Mouse (Mus musculus) kidney, postnatal 0 days (tissue): ENCODE measurements at regions not wholly inside any gene's neighbourhood (a gene's known extent, or its start where the extent isn't known, plus 50 kb on each side); places are given as distances from the start of the nearest gene placed in this dataset.

Source experiments
- ATAC-seq: fragments of 200-750 bp; cut with Nextera tagmentation; replicated peaks from 2 replicates; pipeline ENCODE4 v1.8.0; 2017; ENCODE audit warnings: low read depth, moderate number of reproducible peaks, moderate TSS enrichment, moderate library complexity; ENCODE audit not compliant: low FRiP score
- DNase-seq: peaks from one replicate; pipeline ENCODE4 v3.0.0-alpha.2; 2016; ENCODE audit warnings: low spot score
- H3K27ac ChIP-seq: fragments of 300-500 bp; sonication (generic); 2 replicates; pipeline ENCODE4 v1.5.1; 2014; ENCODE audit warnings: mild to moderate bottlenecking
- H3K27me3 ChIP-seq: fragments of 300-500 bp; sonication (generic); 2 replicates; pipeline ENCODE4 v1.6.1; 2014; ENCODE audit warnings: low read length, mixed read lengths; ENCODE audit not compliant: insufficient read depth
- H3K36me3 ChIP-seq: fragments of 300-500 bp; sonication (generic); 2 replicates; pipeline ENCODE4 v1.6.1; 2014; ENCODE audit warnings: low read length, mixed read lengths; ENCODE audit not compliant: insufficient read depth
- H3K4me1 ChIP-seq: fragments of 300-500 bp; sonication (generic); replicated peaks from 2 replicates; pipeline ENCODE4 v1.6.1; 2014; ENCODE audit warnings: antibody characterized with exemption, low read length, mixed read lengths; ENCODE audit not compliant: insufficient read depth
- H3K4me2 ChIP-seq: fragments of 300-500 bp; sonication (generic); 2 replicates; pipeline ENCODE4 v1.6.1; 2014; ENCODE audit warnings: mild to moderate bottlenecking, low read length, moderate library complexity, mixed read lengths
- H3K4me3 ChIP-seq: fragments of 300-500 bp; sonication (generic); replicated peaks from 2 replicates; pipeline ENCODE4 v1.5.1; 2014; ENCODE audit warnings: low read depth, low read length
- H3K9ac ChIP-seq: fragments of 300-500 bp; sonication (generic); 2 replicates; pipeline ENCODE4 v1.6.1; 2014; ENCODE audit warnings: low read depth, low read length
- H3K9me3 ChIP-seq: fragments of 300-500 bp; sonication (generic); replicated peaks from 2 replicates; pipeline ENCODE4 v1.6.1; 2016; ENCODE audit warnings: low read length, inconsistent platforms, mixed read lengths
- CTCF ChIP-seq: IDR thresholded peaks from 2 replicates; pipeline ENCODE4 v1.5.1; 2016; ENCODE audit warnings: antibody characterized with exemption, low read depth, mild to moderate bottlenecking, moderate library complexity
- WGBS: fragments of 180-500 bp; shearing (Covaris S2); extraction: QIAGEN DNeasy Blood & Tissue Kit; methylation state at CpG from one replicate; pipeline ENCODE4 v1.1.7; 2014; 5-methylcytosine and 5-hydroxymethylcytosine counted together

DNA sequence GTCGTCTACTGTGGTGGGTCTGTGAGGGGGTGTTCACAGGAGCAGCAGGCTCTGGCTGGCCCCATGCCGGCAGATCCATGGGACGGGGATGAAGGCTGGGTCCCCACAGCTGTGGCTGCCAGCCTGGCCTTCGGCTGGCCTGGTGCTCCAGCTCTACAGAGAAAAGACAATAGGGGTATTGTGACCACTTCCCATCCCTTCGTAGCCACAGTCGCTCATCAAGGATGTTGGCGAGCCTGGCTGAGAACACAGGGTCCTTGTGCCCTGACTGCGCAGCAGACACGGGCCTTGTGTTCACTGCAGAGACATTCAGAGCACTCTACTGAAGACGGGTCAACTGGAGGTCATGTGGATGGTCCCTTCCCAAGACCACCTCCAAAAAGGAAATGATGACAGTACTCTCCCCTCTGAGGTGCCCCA, 102.4 kb upstream of the 1700021F07Rik start:
- H3K4me2 ChIP-seq = no peak overlapping the region
- no peak overlapping the region for H3K27ac ChIP-seq
- TF ChIP-seq CTCF = no peak
- ATAC-seq = no peak
- no peaks in the 10 kb centered on the region for H3K36me3 ChIP-seq
- DNase-seq = no peak
- H3K9ac ChIP-seq = no peak overlapping the region
- no peak overlapping the region for H3K4me3 ChIP-seq
- H3K4me1 ChIP-seq = no peaks in the 10 kb centered on the region
- H3K9me3 ChIP-seq = no peaks in the 10 kb centered on the region
- 75% methylated on average over 10 of the region's 10 CpGs for WGBS
- H3K27me3 ChIP-seq = no peaks in the 10 kb centered on the region

DNA sequence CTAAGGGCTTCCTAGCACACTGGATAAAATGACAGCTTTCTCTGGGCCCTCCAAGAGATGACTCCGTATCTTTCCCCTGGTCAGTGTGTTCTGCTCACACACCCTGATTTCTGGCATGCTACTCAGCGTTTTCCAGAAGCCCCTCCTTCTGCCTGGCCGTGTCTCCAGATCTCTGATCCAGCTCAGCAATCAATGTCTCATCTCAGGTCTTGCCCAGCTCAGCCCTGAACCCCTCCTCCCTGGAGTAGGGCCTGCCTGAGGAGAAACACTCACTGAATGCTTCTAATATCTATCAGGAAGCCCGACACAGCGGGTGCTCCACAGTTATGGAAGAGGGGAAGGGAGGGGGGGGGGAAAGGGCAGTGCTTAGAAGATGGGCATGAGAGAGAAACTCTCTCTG, 101.9 kb upstream of the 1700021F07Rik start:
- TF ChIP-seq CTCF = no peak
- H3K27me3 ChIP-seq = no peaks in the 10 kb centered on the region
- H3K4me1 ChIP-seq = no peaks in the 10 kb centered on the region
- no peak overlapping the region for H3K9ac ChIP-seq
- no peaks in the 10 kb centered on the region for H3K9me3 ChIP-seq
- H3K4me3 ChIP-seq = no peak overlapping the region
- no peak overlapping the region for H3K27ac ChIP-seq
- DNase-seq (no peak), ATAC-seq (no peak)
- H3K36me3 ChIP-seq = no peaks in the 10 kb centered on the region
- 71% methylated on average over 5 of the region's 5 CpGs for WGBS
- no peak overlapping the region for H3K4me2 ChIP-seq

DNA sequence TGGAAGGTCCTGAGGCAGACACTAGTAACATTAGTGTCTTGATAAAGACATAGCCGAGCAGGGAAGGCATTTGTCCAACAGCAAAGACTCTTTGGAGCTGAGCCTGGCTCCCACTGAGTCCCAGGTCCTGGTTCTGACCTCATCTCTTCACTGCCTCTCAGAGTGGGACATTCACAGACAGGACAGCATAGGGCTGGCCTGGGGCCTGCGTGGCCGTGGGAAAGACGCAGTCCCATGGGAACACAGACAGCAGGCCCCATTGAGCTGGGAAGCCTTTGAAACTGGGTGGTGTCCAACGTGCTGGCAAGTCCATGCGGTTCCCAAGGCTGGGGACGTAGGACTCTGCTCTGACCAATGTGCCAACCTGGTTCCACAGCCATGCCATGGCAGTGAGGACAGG, 97.5 kb upstream of the 1700021F07Rik start:
- no peaks in the 10 kb centered on the region for H3K9me3 ChIP-seq
- TF ChIP-seq CTCF = no peak
- WGBS = 87% methylated on average over 7 of the region's 7 CpGs
- H3K4me3 ChIP-seq = no peak overlapping the region
- no peak overlapping the region for H3K4me2 ChIP-seq
- no peaks in the 10 kb centered on the region for H3K27me3 ChIP-seq
- DNase-seq = no peak
- no peak overlapping the region for H3K9ac ChIP-seq
- H3K4me1 ChIP-seq = no peaks in the 10 kb centered on the region
- H3K36me3 ChIP-seq = no peaks in the 10 kb centered on the region
- ATAC-seq = no peak
- no peak overlapping the region for H3K27ac ChIP-seq

DNA sequence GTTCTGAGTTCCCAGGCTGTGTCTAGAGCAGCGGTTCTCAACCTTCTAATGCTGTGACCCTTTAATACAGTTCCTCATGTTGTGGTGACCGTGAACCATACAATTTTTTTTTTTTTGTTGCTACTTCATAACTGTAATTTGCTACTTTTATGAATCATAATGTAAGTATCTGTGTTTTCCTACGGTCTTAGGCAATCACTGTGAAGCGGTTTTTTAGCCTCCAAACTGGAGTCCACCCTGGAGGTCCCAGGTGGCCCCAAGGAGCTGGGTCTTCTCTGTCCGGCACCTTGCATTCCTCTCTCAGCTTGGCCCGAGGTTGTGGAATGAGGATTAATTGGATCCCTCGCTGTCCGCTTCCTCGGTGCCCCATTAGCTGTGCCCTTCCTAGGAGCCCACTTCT, 96.6 kb upstream of the 1700021F07Rik start:
- TF ChIP-seq CTCF = no peak
- H3K4me2 ChIP-seq = no peak overlapping the region
- no peak overlapping the region for H3K9ac ChIP-seq
- H3K36me3 ChIP-seq = no peaks in the 10 kb centered on the region
- DNase-seq (no peak), ATAC-seq (no peak)
- WGBS = 88% methylated on average over 9 of the region's 9 CpGs
- no peak overlapping the region for H3K27ac ChIP-seq
- H3K9me3 ChIP-seq = no peaks in the 10 kb centered on the region
- no peaks in the 10 kb centered on the region for H3K4me1 ChIP-seq
- no peaks in the 10 kb centered on the region for H3K27me3 ChIP-seq
- H3K4me3 ChIP-seq = no peak overlapping the region

DNA sequence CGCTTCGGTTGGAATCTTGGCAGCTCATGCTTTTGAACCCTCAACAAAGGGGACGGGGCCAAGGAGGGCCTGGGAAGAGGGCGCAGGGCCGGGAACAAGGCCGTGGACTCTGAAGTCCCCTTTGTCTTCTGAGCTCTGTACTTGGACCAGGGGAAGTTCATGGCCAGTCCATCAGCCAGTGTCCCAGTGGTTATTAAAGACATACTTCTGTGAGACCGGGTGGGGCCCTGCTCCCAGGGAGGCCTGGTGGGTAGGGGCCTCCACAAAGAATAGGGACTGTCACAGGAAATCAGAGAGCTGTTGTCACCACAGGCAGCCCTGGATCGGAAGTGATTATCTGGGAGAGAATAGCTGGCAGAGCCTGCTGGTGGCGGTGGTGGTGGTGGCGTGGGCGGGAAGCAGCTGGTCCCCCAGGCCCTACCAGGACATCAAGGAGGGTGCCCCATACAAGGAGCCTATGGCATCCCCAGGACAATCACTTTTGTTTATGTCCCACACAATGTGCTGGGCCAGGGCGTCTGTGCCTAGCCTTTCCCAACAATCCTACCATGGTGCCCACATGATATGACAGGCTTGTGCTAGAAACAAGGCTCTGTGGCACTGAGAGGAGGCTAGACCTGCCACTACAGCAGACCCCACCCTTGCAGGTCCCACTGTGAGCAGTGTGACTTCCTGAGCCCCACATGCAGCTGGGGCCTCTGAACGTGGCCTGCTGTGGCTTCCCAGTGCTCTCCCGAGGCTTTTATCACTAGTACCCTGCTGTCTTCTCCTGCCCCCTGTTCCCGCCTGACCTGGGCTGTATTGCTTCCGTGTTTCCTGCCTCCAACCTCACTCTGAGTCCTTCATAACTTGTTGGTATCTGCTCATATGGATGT, 96.0 kb upstream of the 1700021F07Rik start:
- no peak for TF ChIP-seq CTCF
- H3K9me3 ChIP-seq = no peaks in the 10 kb centered on the region
- WGBS = 73% methylated on average over 16 of the region's 16 CpGs
- no peaks in the 10 kb centered on the region for H3K27me3 ChIP-seq
- DNase-seq (no peak), ATAC-seq (no peak)
- H3K4me2 ChIP-seq = no peak overlapping the region
- H3K4me1 ChIP-seq = no peaks in the 10 kb centered on the region
- no peak overlapping the region for H3K9ac ChIP-seq
- no peaks in the 10 kb centered on the region for H3K36me3 ChIP-seq
- no peak overlapping the region for H3K4me3 ChIP-seq
- H3K27ac ChIP-seq = no peak overlapping the region

GRCm38 (mm10) chr2:173427888-173428450, 94.4 kb upstream of the 1700021F07Rik start:
- Histone ChIP-seq H3K9ac (no peak overlapping the region), H3K4me3 (no peak overlapping the region), H3K27ac (no peak overlapping the region), H3K27me3 (no peaks in the 10 kb centered on the region), H3K9me3 (no peaks in the 10 kb centered on the region), H3K36me3 (no peaks in the 10 kb centered on the region), H3K4me1 (no peaks in the 10 kb centered on the region), H3K4me2 (no peak overlapping the region)
- DNase-seq (no peak), ATAC-seq (no peak; the same call in 1 of the 2 replicates)
- WGBS = 67% methylated on average over 10 of the region's 10 CpGs
- no peak for TF ChIP-seq CTCF
